In genomic region chr11:63761561-63761960, GRCm38 (mm10) we compare ENCODE assay signal across 26 mouse cellular contexts.
DNase-seq lines count a peak whose midpoint lies in the region; ATAC-seq and TF ChIP-seq lines count a peak whose summit lies in the region.
"Had no signal": no experiment of that assay in that cellular context is flagged by ENCODE, and none has a peak within 500 bp of the region (broad histone marks: within the 10 kb centered on the region; RNA-seq: fewer than 3 reads in every experiment).

No protein-coding gene starts in this region.

- H3K27ac ChIP-seq in midbrain, embryonic 10.5 days (replicated peaks): no peak overlapping the region
- H3K27ac ChIP-seq in forebrain, embryonic 14.5 days (ENCODE audit: low read depth, low read length): no peak overlapping the region
- H3K27ac ChIP-seq: embryonic facial prominence, embryonic 12.5 days; kidney, embryonic 15.5 days; limb, embryonic 12.5 days; macrophage; neural tube, embryonic 15.5 days had no signal

- intact Hi-C loops in left cerebral cortex, postnatal 4 days (cut with DNase I): no loop called here
- intact Hi-C loops in left cerebral cortex, postnatal 36 days (cut with DNase I): no loop called here

- peak; percentile 10 for DNase-seq in left cerebral cortex, adult 11 months (ENCODE audit: low spot score)
- no peak for DNase-seq in left cerebral cortex, postnatal 4 days
- peak; percentile 76 for DNase-seq in brain, adult 2 months (ENCODE audit: low read depth, low spot score)
- DNase-seq in left cerebral cortex, postnatal 36 days (ENCODE audit: low spot score in 2 of 2): peak; percentile 21 to 28
- DNase-seq in midbrain, embryonic 10.5 days (ENCODE audit: low spot score): no peak
- no peak for DNase-seq in forebrain, embryonic 14.5 days (ENCODE audit: low spot score)
- DNase-seq: adrenal gland, postnatal 36 days; cerebellum, adult 11-12 months; cerebellum, postnatal 25 days; gastrocnemius, postnatal 14 days; heart, adult 18-20 months; heart, postnatal 10 days; kidney, adult 11 months; kidney, postnatal 36 days; liver, postnatal 0 days; thymus, adult 2 months had no signal

- H3K4me2 ChIP-seq in forebrain, embryonic 14.5 days (ENCODE audit: low read length): no peak overlapping the region
- H3K4me2 ChIP-seq: embryonic facial prominence, embryonic 12.5 days; heart, embryonic 12.5 days; kidney, embryonic 15.5 days; limb, embryonic 12.5 days; liver, embryonic 11.5 days; neural tube, embryonic 15.5 days had no signal

- H3K9ac ChIP-seq in forebrain, embryonic 14.5 days (ENCODE audit: low read length): no peak overlapping the region
- H3K9ac ChIP-seq: embryonic facial prominence, embryonic 12.5 days; heart, embryonic 12.5 days; kidney, embryonic 15.5 days; limb, embryonic 12.5 days; liver, postnatal 0 days; neural tube, embryonic 15.5 days had no signal

- H3K36me3 ChIP-seq in C2C12 (ENCODE audit: control insufficient read depth, insufficient read depth): no peaks in the 10 kb centered on the region
- no peaks in the 10 kb centered on the region for H3K36me3 ChIP-seq in midbrain, embryonic 10.5 days
- no peaks in the 10 kb centered on the region for H3K36me3 ChIP-seq in forebrain, embryonic 14.5 days (ENCODE audit: control insufficient read depth, insufficient read depth, low read length)
- H3K36me3 ChIP-seq: embryonic facial prominence, embryonic 12.5 days; heart, embryonic 12.5 days; kidney, embryonic 15.5 days; limb, embryonic 12.5 days; neural tube, embryonic 15.5 days had no signal

- H3K79me2 ChIP-seq in C2C12 (ENCODE audit: control insufficient read depth, insufficient read depth): no peaks in the 10 kb centered on the region

- no peak for ATAC-seq in forebrain, embryonic 14.5 days
- ATAC-seq: liver, postnatal 0 days; lung, postnatal 0 days; midbrain, embryonic 16.5 days had no signal

- no peaks in the 10 kb centered on the region for H3K4me1 ChIP-seq in midbrain, embryonic 10.5 days
- H3K4me1 ChIP-seq in forebrain, embryonic 14.5 days (ENCODE audit: control insufficient read depth, insufficient read depth, low read length): no peaks in the 10 kb centered on the region
- H3K4me1 ChIP-seq: embryonic facial prominence, embryonic 12.5 days; heart, embryonic 12.5 days; neural tube, embryonic 15.5 days had no signal

- H3K4me3 ChIP-seq in C2C12 (ENCODE audit: insufficient read depth, poor library complexity, severe bottlenecking): no peak overlapping the region
- no peak overlapping the region for H3K4me3 ChIP-seq in midbrain, embryonic 10.5 days
- H3K4me3 ChIP-seq in forebrain, embryonic 14.5 days (ENCODE audit: low read depth, low read length): no peak overlapping the region
- H3K4me3 ChIP-seq: embryonic facial prominence, embryonic 12.5 days; heart, embryonic 12.5 days; kidney, embryonic 15.5 days; limb, embryonic 12.5 days; neural tube, embryonic 15.5 days had no signal

- 85% methylated on average over 6 of the region's 6 CpGs for WGBS in midbrain, embryonic 10.5 days
- 84% methylated on average over 6 of the region's 6 CpGs for WGBS in forebrain, embryonic 14.5 days

- TF ChIP-seq CTCF in C2C12 (IDR thresholded peaks at IDR 0.05; ENCODE audit: control insufficient read depth, insufficient read depth, insufficient read length): no peak

- H3K27me3 ChIP-seq in C2C12 (ENCODE audit: control insufficient read depth, insufficient read depth, insufficient read length): no peaks in the 10 kb centered on the region
- H3K27me3 ChIP-seq in midbrain, embryonic 10.5 days (ENCODE audit: low read depth, poor library complexity, severe bottlenecking): no peaks in the 10 kb centered on the region
- no peaks in the 10 kb centered on the region for H3K27me3 ChIP-seq in forebrain, embryonic 14.5 days (replicated peaks; ENCODE audit: control insufficient read depth, insufficient read depth, low read length)
- H3K27me3 ChIP-seq: embryonic facial prominence, embryonic 12.5 days; heart, embryonic 12.5 days; kidney, embryonic 15.5 days; neural tube, embryonic 15.5 days had no signal

- no peaks in the 10 kb centered on the region for H3K9me3 ChIP-seq in midbrain, embryonic 10.5 days (replicated peaks)
- H3K9me3 ChIP-seq in forebrain, embryonic 14.5 days (replicated peaks; ENCODE audit: control insufficient read depth, low read length): no peaks in the 10 kb centered on the region
- H3K9me3 ChIP-seq: embryonic facial prominence, embryonic 12.5 days; heart, embryonic 12.5 days; kidney, embryonic 15.5 days; limb, embryonic 12.5 days; neural tube, embryonic 15.5 days had no signal

- no peaks in the 10 kb centered on the region for H3K79me3 ChIP-seq in C2C12 (ENCODE audit: low read depth)

- no peak overlapping the region for H3ac ChIP-seq in C2C12 (ENCODE audit: control insufficient read depth, insufficient read length, low read depth)

TF ChIP-seq in C2C12, 6 proteins besides CTCF, POLR2A, EP300 and RAD21:
- no peak for TF ChIP-seq MYOG (IDR thresholded peaks at IDR 0.05; ENCODE audit: control insufficient read depth, extremely low read depth, insufficient read length)
- TF ChIP-seq CEBPB (IDR thresholded peaks at IDR 0.05; ENCODE audit: low read depth): no peak
- peak; percentile 41 for TF ChIP-seq FOSL1 (IDR thresholded peaks at IDR 0.05; ENCODE audit: insufficient read depth, low read length, poor library complexity, severe bottlenecking)
- no peak for TF ChIP-seq MYOD1 (IDR thresholded peaks at IDR 0.05; ENCODE audit: control insufficient read depth, insufficient read length, low read depth)
- no peak for TF ChIP-seq USF1 (IDR thresholded peaks at IDR 0.05; ENCODE audit: low read depth)
TF ChIP-seq in C2C12: peak in this region for 1.

Comparison
In these comparisons a context has a peak if more than half of its experiments do, and no peak if none do; other contexts are left out.
1. DNase-seq: peak in left cerebral cortex, adult 11 months (single experiment), brain, adult 2 months (single experiment) and left cerebral cortex, postnatal 36 days (2 of 2); none in left cerebral cortex, postnatal 4 days (single experiment), midbrain, embryonic 10.5 days (single experiment) and forebrain, embryonic 14.5 days (single experiment).